Mouse (Mus musculus) ES-E14 (cell line): Measurements from ENCODE around the gene Pnkp. TPM values are rescaled to one million over a fixed set of nuclear protein-coding genes. Genes with fewer than 3 reads are reported as not detected.

Experiments
- DNase-seq: peaks from one replicate; pipeline ENCODE4 v3.0.0-alpha.2; 2013; ENCODE audit warnings: low read depth, low spot score
- H3K27ac ChIP-seq: 2 replicates; pipeline ENCODE4 v1.5.1; 2012; ENCODE audit warnings: low read depth, mild to moderate bottlenecking, low read length, moderate library complexity, mixed read lengths; ENCODE audit not compliant: poor library complexity, insufficient read depth, severe bottlenecking
- H3K36me3 ChIP-seq: 2 replicates; pipeline ENCODE4 v1.6.1; 2012; ENCODE audit warnings: mild to moderate bottlenecking, low read length, moderate library complexity, mixed read lengths; ENCODE audit not compliant: control insufficient read depth, poor library complexity, insufficient read depth, severe bottlenecking
- H3K4me1 ChIP-seq, 2 experiments: fragments of 150-350 bp in 1 of 2; sonication (generic) in 1 of 2; 2 replicates each; pipeline ENCODE4 v1.6.1; 2012; ENCODE audit warnings: low read length in 2 of 2, mild to moderate bottlenecking in 1 of 2, mixed read lengths in 1 of 2; ENCODE audit not compliant: control insufficient read depth in 2 of 2, insufficient read depth in 2 of 2, poor library complexity in 1 of 2
- H3K4me3 ChIP-seq, 2 experiments: fragments of 150-350 bp in 1 of 2; sonication (generic) in 1 of 2; 2 replicates each; pipeline ENCODE4 v1.5.1; 2012; ENCODE audit warnings: low read length in 2 of 2, low read depth in 1 of 2, mild to moderate bottlenecking in 1 of 2, mixed read lengths in 1 of 2; ENCODE audit not compliant: insufficient read depth in 1 of 2, poor library complexity in 1 of 2, severe bottlenecking in 1 of 2
- H3K9ac ChIP-seq: 2 replicates; pipeline ENCODE4 v1.6.1; 2012; ENCODE audit warnings: low read depth, mild to moderate bottlenecking, low read length, mixed read lengths; ENCODE audit not compliant: poor library complexity, insufficient read depth, severe bottlenecking
- H3K9me3 ChIP-seq: fragments of 150-350 bp; sonication (generic); 2 replicates; pipeline ENCODE4 v1.6.1; 2012; ENCODE audit warnings: low read depth, mild to moderate bottlenecking, low read length; ENCODE audit not compliant: control insufficient read depth, insufficient read depth
- CHD2 ChIP-seq: IDR thresholded peaks from 2 replicates; pipeline ENCODE4 v1.6.1; 2014; ENCODE audit warnings: mild to moderate bottlenecking, low read depth, low read length, inconsistent platforms
- HCFC1 ChIP-seq: IDR thresholded peaks from 2 replicates; pipeline ENCODE4 v1.6.1; 2012; ENCODE audit warnings: low read length, inconsistent platforms, borderline replicate concordance; ENCODE audit not compliant: insufficient read depth
- MAFK ChIP-seq: IDR thresholded peaks from 2 replicates; pipeline ENCODE4 v1.6.1; 2014; ENCODE audit warnings: mild to moderate bottlenecking, low read depth, low read length, inconsistent platforms; ENCODE audit not compliant: insufficient read depth
- ZC3H11A ChIP-seq: IDR thresholded peaks from 2 replicates; pipeline ENCODE4 v1.6.1; 2012; ENCODE audit warnings: low read depth, mild to moderate bottlenecking, inconsistent platforms, low read length, borderline replicate concordance
- ZNF384 ChIP-seq: IDR thresholded peaks from 2 replicates; pipeline ENCODE4 v1.6.1; 2012; ENCODE audit warnings: low read depth, low read length, inconsistent platforms
- in situ Hi-C, 2 experiments: fragments of 600-800 bp; cut with MboI; formaldehyde crosslinking; loops; one replicate each; pipeline ENCODE4 v1.15.1; 2025; ENCODE audit warnings: low sequenced_read_pairs in 2 of 2, inconsistent platforms in 1 of 2; ENCODE audit not compliant: unreplicated experiment in 2 of 2
- total RNA-seq: library from RNA; depleted of rRNA; stranded (reverse); fragments of 300-350 nt; gene quantifications from 2 replicates; pipeline ENCODE4 v1.2.3, GENCODE M21; 2012

Pnkp gene
- total RNA-seq, 1 experiment: 37.1 TPM

DNA sequence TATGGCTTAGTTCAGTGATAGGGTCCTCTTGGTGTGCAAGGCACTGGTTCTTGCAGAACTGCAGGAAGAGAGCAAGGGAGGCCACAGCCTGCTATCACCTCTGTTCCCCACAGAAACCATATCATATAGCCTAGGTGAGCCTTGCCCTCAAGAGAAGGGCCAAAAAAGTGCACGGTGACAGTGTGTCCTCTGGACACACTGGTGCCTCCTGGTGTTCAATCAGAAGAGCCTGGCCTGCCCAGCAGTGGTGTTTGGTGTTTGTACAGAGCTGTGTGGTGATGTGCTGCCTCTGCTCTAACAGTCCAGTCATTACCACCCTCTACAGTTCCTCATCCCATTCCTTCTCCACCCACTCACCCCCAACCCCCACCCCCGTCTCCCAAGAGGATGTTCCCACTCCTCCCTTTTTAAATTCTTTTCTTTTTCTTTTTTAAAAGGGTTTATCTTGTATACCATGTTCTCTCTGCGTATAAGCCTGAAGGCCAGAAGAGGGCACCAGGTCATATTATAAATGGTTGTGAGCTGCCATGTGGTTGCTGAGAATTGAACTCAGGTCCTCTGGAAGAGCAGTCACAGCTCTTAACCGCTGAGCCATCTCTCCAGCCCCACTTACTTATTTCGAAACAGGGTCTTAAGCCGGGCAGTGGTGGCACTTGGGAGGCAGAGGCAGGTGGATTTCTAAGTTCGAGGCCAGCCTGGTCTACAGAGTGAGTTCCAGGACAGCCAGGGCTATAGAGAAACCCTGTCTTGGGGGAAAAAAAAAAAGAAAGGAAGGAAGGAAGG lies 35.1 kb upstream of the Pnkp start:
- no peaks in the 10 kb centered on the region for H3K9me3 ChIP-seq
- H3K9ac ChIP-seq: no peak overlapping the region
- H3K36me3 ChIP-seq: peaks cover 26% of the 10 kb centered on the region; the same call in 1 of the 2 replicates
- in situ Hi-C loops: no loop called here
- no peak for DNase-seq
- peaks cover 3 to 36% of the 10 kb centered on the region in 2 experiments for H3K4me1 ChIP-seq
- no peak overlapping the region for H3K4me3 ChIP-seq
- no peak overlapping the region for H3K27ac ChIP-seq
- TF ChIP-seq ZC3H11A (no peak), ZNF384 (no peak), HCFC1 (no peak), CHD2 (no peak), MAFK (no peak)

DNA sequence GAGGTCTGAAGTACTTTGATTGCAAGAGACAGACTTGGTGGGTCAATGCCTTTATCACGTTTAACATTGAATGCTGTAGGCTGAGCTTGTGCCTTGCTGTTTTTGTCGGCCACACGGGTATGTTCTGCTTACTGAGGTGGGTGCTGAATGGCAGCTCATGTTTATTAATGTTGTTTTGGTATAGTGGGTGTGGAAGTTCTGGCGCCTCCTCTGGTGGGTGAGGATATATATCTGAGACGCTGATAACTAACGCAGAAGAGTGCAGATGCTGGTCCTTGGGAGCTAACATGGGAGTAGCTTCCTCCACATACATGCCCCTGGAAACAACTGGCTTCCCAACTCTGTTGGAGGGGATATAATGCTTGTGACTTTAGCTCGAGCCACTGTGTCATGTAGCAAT lies 33.5 kb upstream of the Pnkp start:
- H3K9ac ChIP-seq: no peak overlapping the region
- DNase-seq: no peak
- H3K9me3 ChIP-seq: no peaks in the 10 kb centered on the region
- peaks cover 3 to 36% of the 10 kb centered on the region in 2 experiments for H3K4me1 ChIP-seq
- TF ChIP-seq MAFK (no peak), CHD2 (no peak), HCFC1 (no peak), ZC3H11A (no peak), ZNF384 (no peak)
- H3K36me3 ChIP-seq: peaks cover 32% of the 10 kb centered on the region
- H3K27ac ChIP-seq: no peak overlapping the region
- in situ Hi-C loops: no loop called here
- no peak overlapping the region for H3K4me3 ChIP-seq

DNA sequence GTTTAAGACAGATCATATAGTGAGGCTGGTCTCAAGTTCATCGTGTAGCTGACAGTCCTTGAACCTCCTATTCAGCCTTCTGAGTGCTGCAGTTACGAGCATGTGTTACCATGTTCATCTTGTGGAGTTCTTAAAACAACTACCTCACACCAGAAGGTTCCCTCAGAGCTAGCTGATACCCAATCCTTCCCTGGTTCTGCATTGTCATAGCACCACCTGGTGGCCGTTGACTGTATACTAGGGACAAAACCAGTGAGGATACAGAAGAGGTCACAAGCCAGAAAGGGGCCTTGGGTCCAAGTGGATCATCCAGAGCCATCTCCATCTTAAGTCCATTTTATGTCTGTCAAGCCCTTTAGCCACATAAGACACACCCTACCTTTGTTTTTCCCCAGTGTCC lies 32.1 kb upstream of the Pnkp start:
- Histone ChIP-seq H3K9ac (no peak overlapping the region), H3K9me3 (no peaks in the 10 kb centered on the region), H3K4me1 (peaks cover 3 to 41% of the 10 kb centered on the region in 2 experiments), H3K27ac (no peak overlapping the region), H3K36me3 (peaks cover 43% of the 10 kb centered on the region), H3K4me3 (no peak overlapping the region)
- in situ Hi-C loops: no loop called here
- DNase-seq: peak; percentile 62
- TF ChIP-seq HCFC1: no peak
- no peak for TF ChIP-seq MAFK
- TF ChIP-seq ZNF384: no peak
- no peak for TF ChIP-seq ZC3H11A
- no peak for TF ChIP-seq CHD2

DNA sequence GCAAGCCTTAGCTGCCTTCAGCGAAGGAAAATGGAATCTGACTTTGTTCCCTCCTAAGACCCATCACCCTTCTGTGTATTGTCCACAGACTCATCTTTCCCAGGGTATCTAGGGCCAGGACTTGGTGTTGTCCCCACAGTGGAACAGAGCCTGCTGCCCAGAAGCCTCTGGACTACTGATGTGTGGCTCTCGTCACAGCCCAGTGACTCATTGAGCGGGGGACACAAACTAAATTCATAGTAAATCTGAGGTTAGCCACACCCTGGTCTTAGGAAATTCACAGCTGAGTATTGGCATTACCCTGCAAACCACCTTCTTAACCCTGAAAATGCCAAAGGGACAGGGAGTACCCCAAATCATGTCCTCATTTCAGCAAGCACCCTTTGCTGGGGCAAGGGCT lies 30.2 kb upstream of the Pnkp start:
- no peak for TF ChIP-seq CHD2
- no peak for TF ChIP-seq ZNF384
- TF ChIP-seq MAFK: no peak
- no peak for TF ChIP-seq HCFC1
- TF ChIP-seq ZC3H11A: no peak

More for the DNA sequence above, 30.2 kb upstream of the Pnkp start:
- no peak overlapping the region for H3K4me3 ChIP-seq
- H3K27ac ChIP-seq: no peak overlapping the region
- H3K9me3 ChIP-seq: no peaks in the 10 kb centered on the region
- peaks cover 50% of the 10 kb centered on the region for H3K36me3 ChIP-seq
- no peak for DNase-seq
- in situ Hi-C loops: no loop called here
- H3K4me1 ChIP-seq: peaks cover 0 to 32% of the 10 kb centered on the region in 2 experiments
- H3K9ac ChIP-seq: no peak overlapping the region
